Mouse (Mus musculus): ENCODE data around the gene Itga9.

The Itga9 gene

GRCm38 (mm10) chr9:118768596-118768995, 162.1 kb downstream of the Itga9 start:
- no peak for DNase-seq (ENCODE audit: low spot score in 2 of 2)

GRCm38 (mm10) chr9:118770366-118770765, 163.9 kb downstream of the Itga9 start:
- DNase-seq (ENCODE audit: low spot score in 2 of 2), result no peak

- no peak for DNase-seq (ENCODE audit: low spot score in 2 of 2)
These were observed 168.2 kb downstream of the Itga9 start for GRCm38 (mm10) chr9:118774676-118775075.

- DNase-seq (ENCODE audit: low spot score in 2 of 2), result no peak
These were observed 170.5 kb downstream of the Itga9 start for GRCm38 (mm10) chr9:118776880-118777438.

- DNase-seq (ENCODE audit: low spot score in 2 of 2), result no peak
These were observed 172.1 kb downstream of the Itga9 start for GRCm38 (mm10) chr9:118778596-118778995.

GRCm38 (mm10) chr9:118784621-118785020, 178.1 kb downstream of the Itga9 start:
- DNase-seq (ENCODE audit: low spot score in 2 of 2), result no peak

- DNase-seq (ENCODE audit: low spot score in 2 of 2), result no peak
These were observed 179.3 kb downstream of the Itga9 start for GRCm38 (mm10) chr9:118785816-118786215.

- no peak for DNase-seq (ENCODE audit: low spot score in 2 of 2)
These were observed 182.4 kb downstream of the Itga9 start for GRCm38 (mm10) chr9:118788869-118789281.

- DNase-seq (ENCODE audit: low spot score in 2 of 2), result no peak
These were observed 184.7 kb downstream of the Itga9 start for GRCm38 (mm10) chr9:118791231-118791630.

GRCm38 (mm10) chr9:118793151-118793785, 186.8 kb downstream of the Itga9 start:
- DNase-seq (ENCODE audit: low spot score in 2 of 2), result no peak

- no peak for DNase-seq (ENCODE audit: low spot score in 2 of 2)
These were observed 188.2 kb downstream of the Itga9 start for GRCm38 (mm10) chr9:118794668-118795067.

GRCm38 (mm10) chr9:118795304-118795703, 188.8 kb downstream of the Itga9 start:
- no peak for DNase-seq (ENCODE audit: low spot score in 2 of 2)

- no peak for DNase-seq (ENCODE audit: low spot score in 2 of 2)
These were observed 192.6 kb downstream of the Itga9 start for GRCm38 (mm10) chr9:118799105-118799504.

GRCm38 (mm10) chr9:118801176-118801909, 194.9 kb downstream of the Itga9 start:
- no peak for DNase-seq (ENCODE audit: low spot score in 2 of 2)

- no peak for DNase-seq (ENCODE audit: low spot score in 2 of 2)
These were observed 195.4 kb downstream of the Itga9 start for GRCm38 (mm10) chr9:118801910-118802287.

GRCm38 (mm10) chr9:118802380-118802779, 195.9 kb downstream of the Itga9 start:
- no peak for DNase-seq (ENCODE audit: low spot score in 2 of 2)

- DNase-seq (ENCODE audit: low spot score in 2 of 2), result no peak
These were observed 199.2 kb downstream of the Itga9 start for GRCm38 (mm10) chr9:118805740-118806139.

- no peak for DNase-seq (ENCODE audit: low spot score in 2 of 2)
These were observed 201.2 kb downstream of the Itga9 start for GRCm38 (mm10) chr9:118807669-118808068.

- DNase-seq (ENCODE audit: low spot score in 2 of 2), result no peak
These were observed 205.7 kb downstream of the Itga9 start for GRCm38 (mm10) chr9:118812221-118812620.

- no peak for DNase-seq (ENCODE audit: low spot score in 2 of 2)
These were observed 207.0 kb downstream of the Itga9 start for GRCm38 (mm10) chr9:118813492-118813891.

- DNase-seq (ENCODE audit: low spot score in 2 of 2), result no peak
These were observed 207.6 kb downstream of the Itga9 start for GRCm38 (mm10) chr9:118814056-118814455.

GRCm38 (mm10) chr9:118814461-118814860, 208.0 kb downstream of the Itga9 start:
- no peak for DNase-seq (ENCODE audit: low spot score in 2 of 2)

- no peak for DNase-seq (ENCODE audit: low spot score in 2 of 2)
These were observed 209.1 kb downstream of the Itga9 start for GRCm38 (mm10) chr9:118815543-118815942.

Measured in spleen, postnatal 4 days (tissue).